ENCODE assay signal across 8 mouse cellular contexts in genomic region chr5:74092481-74092832, GRCm38 (mm10). TPM values are rescaled to one million over a fixed set of nuclear protein-coding genes. Genes with fewer than 3 reads are reported as not detected.
A peak's percentile ranks its signal among the peaks of the same experiment; 100 is the strongest.
DNase-seq lines count a peak whose midpoint lies in the region; ATAC-seq and TF ChIP-seq lines count a peak whose summit lies in the region.

No protein-coding gene starts in this region.

- TF ChIP-seq CTCF in E14TG2a.4 (conservative IDR thresholded peaks at IDR 0.05; ENCODE audit: low read length): no peak

- H3K4me3 ChIP-seq in heart, embryonic 10.5 days: peak overlapping the region; percentile 95
- H3K4me3 ChIP-seq in E14TG2a.4 (replicated peaks; ENCODE audit: low read length): peak overlapping the region; percentile 97
- peak overlapping the region; percentile 94 for H3K4me3 ChIP-seq in forebrain, embryonic 14.5 days (ENCODE audit: low read depth, low read length)
- peak overlapping the region; percentile 77 for H3K4me3 ChIP-seq in liver, embryonic 16.5 days (ENCODE audit: low read depth, low read length)

- H3K9me3 ChIP-seq in heart, embryonic 10.5 days: no peaks in the 10 kb centered on the region
- peaks cover 4% of the 10 kb centered on the region; the same call in 1 of the 2 replicates for H3K9me3 ChIP-seq in E14TG2a.4 (ENCODE audit: low read length)
- no peaks in the 10 kb centered on the region for H3K9me3 ChIP-seq in forebrain, embryonic 14.5 days (replicated peaks; ENCODE audit: control insufficient read depth, low read length)
- no peaks in the 10 kb centered on the region for H3K9me3 ChIP-seq in liver, embryonic 16.5 days (replicated peaks; ENCODE audit: control insufficient read depth, low read length)

- no peaks in the 10 kb centered on the region for H3K27me3 ChIP-seq in heart, embryonic 10.5 days (ENCODE audit: insufficient read depth, poor library complexity, severe bottlenecking)
- no peaks in the 10 kb centered on the region for H3K27me3 ChIP-seq in E14TG2a.4 (ENCODE audit: insufficient read depth, low read length)
- H3K27me3 ChIP-seq in forebrain, embryonic 14.5 days (replicated peaks; ENCODE audit: control insufficient read depth, insufficient read depth, low read length): no peaks in the 10 kb centered on the region
- H3K27me3 ChIP-seq in liver, embryonic 16.5 days (ENCODE audit: control insufficient read depth, insufficient read depth, low read depth, low read length): no peaks in the 10 kb centered on the region

- intact Hi-C loops in heart, postnatal 14 days (cut with DNase I): loop anchor here (2.0 to 5.0 kb wide), 2 partner anchors 26 to 105 kb away; partner anchors contain the start of gene Rasl11b

- H3K27ac ChIP-seq in heart, embryonic 10.5 days: peak overlapping the region; percentile 99
- H3K27ac ChIP-seq in forebrain, embryonic 14.5 days (ENCODE audit: low read depth, low read length): no peak overlapping the region
- H3K27ac ChIP-seq in liver, embryonic 16.5 days (ENCODE audit: low read length): peak overlapping the region; percentile 46

- DNase-seq in heart, embryonic 10.5 days (ENCODE audit: low spot score): no peak
- no peak for DNase-seq in heart, postnatal 14 days
- DNase-seq in forebrain, embryonic 14.5 days (ENCODE audit: low spot score): no peak
- no peak for DNase-seq in Muller cell, postnatal 12 days (ENCODE audit: inconsistent ontology term)
- DNase-seq in layer of hippocampus, adult 8-10 months (ENCODE audit: low spot score in 2 of 2): no peak
- no peak for DNase-seq in thymus, postnatal 14 days

- ATAC-seq in forebrain, embryonic 14.5 days: no peak
- ATAC-seq in liver, embryonic 16.5 days (ENCODE audit: low read depth): no peak

- H3K9ac ChIP-seq in forebrain, embryonic 14.5 days (ENCODE audit: low read length): peak overlapping the region; percentile 41; the same call in 1 of the 2 replicates
- peak overlapping the region; percentile 37; the same call in 1 of the 2 replicates for H3K9ac ChIP-seq in liver, embryonic 16.5 days (ENCODE audit: low read depth, low read length)

- H3K4me2 ChIP-seq in forebrain, embryonic 14.5 days (ENCODE audit: low read length): peak overlapping the region; percentile 83
- H3K4me2 ChIP-seq in liver, embryonic 16.5 days (ENCODE audit: low read depth, low read length): peak overlapping the region; percentile 84

- 46% methylated on average over 4 of the region's 4 CpGs for WGBS in heart, embryonic 10.5 days
- 43% methylated on average over 4 of the region's 4 CpGs for WGBS in forebrain, embryonic 14.5 days
- 43% methylated on average over 4 of the region's 4 CpGs for WGBS in liver, embryonic 16.5 days (ENCODE audit: insufficient replicate concordance)

- peaks cover 9% of the 10 kb centered on the region; the same call in 1 of the 2 replicates for H3K4me1 ChIP-seq in heart, embryonic 10.5 days
- H3K4me1 ChIP-seq in E14TG2a.4 (replicated peaks; ENCODE audit: low read depth, low read length): peaks cover 31% of the 10 kb centered on the region
- H3K4me1 ChIP-seq in forebrain, embryonic 14.5 days (ENCODE audit: control insufficient read depth, insufficient read depth, low read length): peaks cover 9% of the 10 kb centered on the region
- H3K4me1 ChIP-seq in liver, embryonic 16.5 days (ENCODE audit: control insufficient read depth, low read depth, low read length): peaks cover 14% of the 10 kb centered on the region

- H3K36me3 ChIP-seq in heart, embryonic 10.5 days: peaks cover 37% of the 10 kb centered on the region
- H3K36me3 ChIP-seq in E14TG2a.4 (ENCODE audit: insufficient read depth, low read length): peaks cover 40% of the 10 kb centered on the region
- peaks cover 19% of the 10 kb centered on the region for H3K36me3 ChIP-seq in forebrain, embryonic 14.5 days (ENCODE audit: control insufficient read depth, insufficient read depth, low read length)
- no peaks in the 10 kb centered on the region for H3K36me3 ChIP-seq in liver, embryonic 16.5 days (ENCODE audit: control insufficient read depth, insufficient read depth)

RNA-seq across cellular contexts. Expression of gene Usp46, which starts 24.2 kb away (rescaled TPM):
- polyA plus RNA-seq in heart, embryonic 10.5 days (2016; fragmentation: Nextera tagmentation; extraction: Ambion mirVana): 31.0 and 34.7 TPM in 2 replicates
- total RNA-seq in heart, postnatal 14 days (2021): 10 to 100 TPM; 42.9 to 43.6 TPM
- polyA plus RNA-seq in forebrain, embryonic 14.5 days (2014; fragmentation: Nextera tagmentation; extraction: Ambion mirVana): 31.8 and 41.6 TPM in 2 replicates
- polyA plus RNA-seq in liver, embryonic 16.5 days (2015; fragmentation: Nextera tagmentation; extraction: Ambion mirVana): 18.9 and 20.0 TPM in 2 replicates
- total RNA-seq in layer of hippocampus, adult 8-10 months (2022): 100 to 1,000 TPM; 119 to 153 (median 135) TPM
